Mouse (Mus musculus) olfactory bulb, adult 2 months (tissue): ENCODE measurements around the gene Gm28036.

Experiments used
- CTCF ChIP-seq: fragments of 200-500 bp; IDR thresholded peaks from 2 replicates; pipeline ENCODE4 v1.5.1; 2012; ENCODE audit warnings: low read depth, mild to moderate bottlenecking, low read length, moderate library complexity; ENCODE audit not compliant: insufficient read depth
- POLR2A ChIP-seq: fragments of 200-500 bp; IDR thresholded peaks from 2 replicates; pipeline ENCODE4 v1.6.1; 2012; ENCODE audit warnings: mild to moderate bottlenecking, low read depth, low read length, moderate library complexity; ENCODE audit not compliant: insufficient read depth

GRCm38 (mm10) chr2:156071236-156071635, 55.7 kb downstream of the Gm28036 start:
- TF ChIP-seq CTCF (no peak), POLR2A (no peak)
